Mouse (Mus musculus) hindbrain, embryonic 10.5 days (tissue): Measurements from ENCODE around the gene Mthfd1l. TPM values are rescaled to one million over a fixed set of nuclear protein-coding genes. Genes with fewer than 3 reads are reported as not detected.
A peak's percentile ranks its signal among the peaks of the same experiment; 100 is the strongest.

ENCODE experiments used
- DNase-seq: peaks from one replicate; pipeline ENCODE4 v3.0.0-alpha.2; 2017; ENCODE audit warnings: low spot score
- H3K27ac ChIP-seq: fragments of 300-500 bp; sonication (generic); 2 replicates; pipeline ENCODE4 v1.5.1; 2016; ENCODE audit warnings: mild to moderate bottlenecking, moderate library complexity
- H3K27me3 ChIP-seq: fragments of 300-500 bp; sonication (generic); 2 replicates; pipeline ENCODE4 v1.6.1; 2016; ENCODE audit warnings: mild to moderate bottlenecking; ENCODE audit not compliant: poor library complexity, insufficient read depth, severe bottlenecking
- H3K36me3 ChIP-seq: fragments of 300-500 bp; sonication (generic); 2 replicates; pipeline ENCODE4 v1.6.1; 2016; ENCODE audit warnings: mild to moderate bottlenecking, moderate library complexity
- H3K4me1 ChIP-seq: fragments of 300-500 bp; sonication (generic); replicated peaks from 2 replicates; pipeline ENCODE4 v1.6.1; 2016; ENCODE audit warnings: mild to moderate bottlenecking
- H3K4me3 ChIP-seq: fragments of 300-500 bp; sonication (generic); 2 replicates; pipeline ENCODE4 v1.5.1; 2016; ENCODE audit warnings: mild to moderate bottlenecking, moderate library complexity
- H3K9me3 ChIP-seq: fragments of 300-500 bp; sonication (generic); 2 replicates; pipeline ENCODE4 v1.6.1; 2016; ENCODE audit warnings: mild to moderate bottlenecking, moderate library complexity
- WGBS: fragments of 180-500 bp; shearing (Covaris S2); methylation state at CpG from one replicate; pipeline ENCODE4 v1.1.7; 2016; 5-methylcytosine and 5-hydroxymethylcytosine counted together
- polyA plus RNA-seq: library from polyadenylated mRNA; unstranded; fragments of >200 nt; fragmentation: Nextera tagmentation; extraction: Ambion mirVana; gene quantifications from 2 replicates; pipeline ENCODE4 v1.2.1, GENCODE M21; 2016

Mthfd1l gene
- polyA plus RNA-seq: 14.0 and 22.9 TPM in 2 replicates

DNA sequence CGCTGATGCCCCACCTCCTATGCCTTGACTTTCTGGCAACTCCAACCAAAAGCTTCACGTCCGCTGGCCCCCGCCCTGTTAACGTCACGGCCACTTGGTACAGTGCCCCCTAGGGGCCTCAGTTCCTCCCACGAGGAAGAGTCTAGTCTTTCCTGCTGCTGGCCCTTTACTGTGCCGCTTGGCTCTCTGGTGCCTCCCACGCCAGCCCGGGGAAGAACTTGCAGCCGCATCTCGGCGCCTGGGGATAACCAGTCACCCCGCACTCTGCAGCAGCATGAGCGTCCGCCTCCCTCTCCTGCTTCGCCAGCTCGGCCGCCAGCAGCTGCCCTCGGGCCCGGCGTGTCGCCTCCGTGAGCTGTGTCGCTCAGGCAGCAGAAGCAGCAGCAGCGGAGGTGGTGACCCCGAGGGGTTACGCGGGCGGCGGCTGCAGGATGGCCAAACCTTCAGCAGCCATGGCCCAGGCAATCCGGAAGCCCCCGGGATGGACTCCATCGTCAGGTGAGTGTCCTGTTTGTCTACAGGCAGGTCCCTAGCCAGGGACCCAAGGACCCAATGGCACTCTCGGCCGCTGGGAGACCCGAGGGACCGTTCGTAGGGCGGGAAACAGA is at the start of gene Mthfd1l:
Gene Mthfd1l, plus strand, starts transcription at position 138 of the 608 bp plus-strand sequence.
- Histone ChIP-seq H3K27me3 (no peaks in the 10 kb centered on the region), H3K27ac (peak within 1 kb of the TSS; percentile 96), H3K36me3 (no peaks in the 10 kb centered on the region), H3K4me3 (peak within 1 kb of the TSS; percentile 76), H3K4me1 (peaks cover 29% of the 10 kb centered on the region), H3K9me3 (no peaks in the 10 kb centered on the region)
- under 1% methylated on average over 40 of the region's 40 CpGs for WGBS
- peak; percentile 88 for DNase-seq

DNA sequence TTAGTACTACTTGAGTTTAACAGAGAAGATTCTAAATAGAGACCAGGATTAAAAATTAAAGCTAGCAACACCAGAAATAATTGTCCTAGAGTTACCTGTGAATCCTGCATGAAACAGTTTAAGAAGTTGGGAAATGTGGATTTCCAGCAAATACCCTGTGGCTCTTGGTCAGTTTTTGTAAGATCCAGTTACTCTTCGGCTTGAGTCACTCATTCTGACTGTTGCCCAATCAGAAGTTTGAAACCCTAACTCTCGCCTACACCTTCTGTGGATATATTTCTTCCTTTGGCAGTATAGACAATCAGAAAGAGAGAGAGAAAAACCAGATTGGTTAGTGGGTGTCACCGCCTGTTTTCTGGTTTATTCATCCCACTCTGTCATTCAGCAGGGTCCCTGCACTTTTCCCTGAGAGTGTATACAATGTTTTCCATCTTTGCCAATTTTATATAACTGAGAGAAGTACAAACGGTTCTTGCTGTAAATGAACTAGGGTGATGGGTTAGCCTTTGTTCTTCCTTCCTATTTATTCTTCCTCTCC is 44.8 kb upstream of the Mthfd1l start:
- no peaks in the 10 kb centered on the region for H3K27me3 ChIP-seq
- 82% methylated on average over 4 of the region's 4 CpGs for WGBS
- 0 out of 2 replicates have a peak, but pooled peaks cover 6% of the 10 kb centered on the region for H3K4me1 ChIP-seq
- H3K36me3 ChIP-seq: peaks cover 15% of the 10 kb centered on the region
- no peak for DNase-seq
- no peak overlapping the region for H3K4me3 ChIP-seq
- H3K9me3 ChIP-seq: no peaks in the 10 kb centered on the region
- no peak overlapping the region for H3K27ac ChIP-seq

DNA sequence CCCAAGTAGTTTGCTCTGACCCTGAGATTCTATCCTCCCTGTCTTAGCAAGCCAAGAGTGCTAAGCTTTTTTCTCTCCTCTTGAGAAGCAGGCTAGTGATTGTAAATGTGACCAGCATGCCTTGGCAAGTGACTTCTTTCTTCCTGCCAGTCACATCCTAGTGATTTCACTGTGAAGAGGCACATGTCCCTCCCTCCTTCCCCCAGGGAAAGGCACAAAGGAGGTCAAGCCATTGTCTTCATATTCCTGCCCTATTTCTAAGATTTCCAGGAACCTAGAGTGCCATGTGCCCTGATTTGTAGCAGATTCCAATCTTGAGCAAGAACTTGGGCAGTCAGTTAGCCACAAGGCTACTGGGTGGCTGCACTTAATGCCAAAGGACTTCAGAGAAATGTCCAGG is 41.1 kb upstream of the Mthfd1l start:
- H3K36me3 ChIP-seq: peaks cover 10% of the 10 kb centered on the region
- no peaks in the 10 kb centered on the region for H3K9me3 ChIP-seq
- H3K27ac ChIP-seq: no peak overlapping the region
- H3K27me3 ChIP-seq: no peaks in the 10 kb centered on the region
- no peak for DNase-seq
- 0 out of 2 replicates have a peak, but pooled peaks cover 6% of the 10 kb centered on the region for H3K4me1 ChIP-seq
- H3K4me3 ChIP-seq: no peak overlapping the region

DNA sequence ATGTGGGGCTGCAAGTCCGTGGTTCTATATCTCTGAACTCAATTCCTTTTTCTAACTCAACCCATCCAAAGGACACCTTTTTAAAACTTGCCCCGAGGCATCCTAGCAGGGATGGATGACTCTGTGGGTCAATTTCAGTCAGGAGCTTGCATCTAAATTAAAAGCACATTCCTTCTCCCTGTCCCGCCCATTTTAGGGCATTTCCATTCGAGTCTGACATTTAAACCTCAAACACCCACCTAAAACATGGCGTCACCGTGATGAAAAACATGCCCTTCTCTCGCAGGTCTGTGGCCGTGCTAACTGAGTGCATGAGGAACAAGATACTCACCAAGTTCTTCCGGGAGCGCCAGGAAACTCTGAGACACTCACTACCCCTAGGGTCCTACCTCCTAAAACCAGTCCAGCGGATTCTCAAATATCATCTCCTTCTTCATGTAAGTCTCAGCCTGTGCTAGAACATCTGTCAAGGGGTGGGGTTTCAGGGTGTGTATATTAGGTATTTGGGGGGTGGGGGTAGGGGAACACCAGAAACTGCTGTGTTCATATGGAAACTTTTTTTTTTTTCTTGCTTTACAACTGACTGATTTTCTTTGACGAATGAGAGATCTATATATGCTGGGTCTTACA is 39.5 kb upstream of the Mthfd1l start:
- Histone ChIP-seq H3K4me1 (0 out of 2 replicates have a peak, but pooled peaks cover 6% of the 10 kb centered on the region), H3K27ac (no peak overlapping the region), H3K27me3 (no peaks in the 10 kb centered on the region), H3K36me3 (peaks cover 16% of the 10 kb centered on the region), H3K9me3 (no peaks in the 10 kb centered on the region), H3K4me3 (no peak overlapping the region)
- DNase-seq: no peak
- 76% methylated on average over 12 of the region's 12 CpGs for WGBS

DNA sequence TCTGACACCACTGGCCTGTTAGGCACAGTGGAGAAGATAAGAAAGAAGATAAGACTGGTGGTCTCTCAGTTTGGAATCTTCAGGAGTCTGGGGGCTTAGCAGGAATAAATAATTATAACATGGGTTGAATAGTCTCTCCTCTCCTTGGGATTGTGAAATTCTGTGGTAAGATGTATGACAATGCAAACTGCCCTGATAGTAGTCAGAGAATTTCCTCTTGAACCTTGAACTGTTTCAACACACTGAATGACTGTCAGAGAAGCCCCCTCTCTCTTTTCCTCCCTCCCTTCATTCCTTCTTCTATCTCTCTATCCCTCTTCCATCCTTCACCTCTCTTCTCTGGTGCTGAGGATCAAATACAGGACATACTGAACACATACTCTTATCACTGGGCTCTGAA is 36.1 kb upstream of the Mthfd1l start:
- no peaks in the 10 kb centered on the region for H3K27me3 ChIP-seq
- H3K4me3 ChIP-seq: no peak overlapping the region
- 0 out of 2 replicates have a peak, but pooled peaks cover 2% of the 10 kb centered on the region for H3K9me3 ChIP-seq
- no peak for DNase-seq
- H3K36me3 ChIP-seq: peaks cover 18% of the 10 kb centered on the region
- H3K4me1 ChIP-seq: peaks cover 17% of the 10 kb centered on the region
- no peak overlapping the region for H3K27ac ChIP-seq

DNA sequence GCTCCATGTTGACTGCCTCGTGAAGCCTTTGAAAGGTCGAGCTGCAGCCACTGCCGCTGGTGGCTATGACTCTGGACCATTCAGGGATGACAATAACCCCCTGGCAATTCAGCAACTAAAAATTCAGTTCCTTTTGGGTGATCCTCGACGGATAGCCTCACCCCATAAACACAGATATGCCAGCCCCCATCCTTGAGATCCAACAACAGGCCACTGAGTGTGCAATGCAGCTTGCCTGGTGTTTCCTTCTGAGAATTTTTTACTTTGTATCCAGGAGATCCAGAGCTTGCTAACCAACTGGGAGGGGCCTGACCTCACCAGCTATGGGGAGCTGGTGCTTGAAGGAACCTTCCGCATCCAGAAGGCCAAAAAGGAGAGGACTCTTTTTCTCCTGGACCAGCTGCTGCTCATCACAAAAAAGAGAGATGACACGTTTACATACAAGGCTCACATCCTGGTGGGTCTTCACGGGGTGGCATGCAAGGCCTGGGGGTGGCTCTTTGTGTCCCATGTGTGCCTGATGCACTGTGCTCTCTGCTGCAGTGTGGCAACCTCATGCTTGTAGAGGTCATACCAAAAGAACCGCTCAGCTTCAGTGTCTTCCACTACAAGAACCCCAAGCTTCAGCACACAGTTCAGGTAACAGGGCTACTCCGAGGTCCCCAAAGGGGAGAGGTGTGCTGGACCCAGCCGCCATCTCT is 32.9 kb upstream of the Mthfd1l start:
- 92% methylated on average over 11 of the region's 11 CpGs for whole genome bisulfite sequencing
- H3K27ac ChIP-seq: 0 out of 2 replicates have a peak overlapping the region, but pooled peaks have one; percentile 75
- peaks cover 18% of the 10 kb centered on the region for H3K36me3 ChIP-seq
- H3K4me3 ChIP-seq: no peak overlapping the region
- DNase-seq: no peak
- H3K27me3 ChIP-seq: no peaks in the 10 kb centered on the region
- H3K4me1 ChIP-seq: peaks cover 21% of the 10 kb centered on the region
- H3K9me3 ChIP-seq: 0 out of 2 replicates have a peak, but pooled peaks cover 2% of the 10 kb centered on the region

DNA sequence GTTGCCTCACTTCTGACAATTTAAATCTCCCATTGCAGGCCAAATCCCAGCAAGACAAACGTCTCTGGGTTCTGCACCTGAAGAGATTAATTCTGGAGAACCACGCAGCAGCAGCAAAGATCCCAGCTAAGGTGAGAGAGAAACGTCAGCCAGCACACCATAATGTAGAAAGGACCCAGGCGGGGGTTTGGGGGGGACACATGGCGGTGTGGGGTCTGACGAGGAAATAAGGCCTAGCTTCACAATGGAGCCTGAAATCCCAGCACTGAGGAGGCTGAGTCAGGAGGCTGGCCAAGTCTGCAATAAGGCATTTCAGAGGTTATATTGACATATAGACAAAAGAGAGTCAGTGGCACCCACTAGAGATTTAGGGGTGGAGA is 32.3 kb upstream of the Mthfd1l start:
- peak overlapping the region; percentile 75; the same call in 1 of the 2 replicates for H3K27ac ChIP-seq
- H3K36me3 ChIP-seq: peaks cover 18% of the 10 kb centered on the region
- 84% methylated on average over 6 of the region's 6 CpGs for WGBS
- H3K4me3 ChIP-seq: no peak overlapping the region
- peaks cover 21% of the 10 kb centered on the region for H3K4me1 ChIP-seq
- H3K9me3 ChIP-seq: 0 out of 2 replicates have a peak, but pooled peaks cover 2% of the 10 kb centered on the region
- H3K27me3 ChIP-seq: no peaks in the 10 kb centered on the region
- DNase-seq: no peak

DNA sequence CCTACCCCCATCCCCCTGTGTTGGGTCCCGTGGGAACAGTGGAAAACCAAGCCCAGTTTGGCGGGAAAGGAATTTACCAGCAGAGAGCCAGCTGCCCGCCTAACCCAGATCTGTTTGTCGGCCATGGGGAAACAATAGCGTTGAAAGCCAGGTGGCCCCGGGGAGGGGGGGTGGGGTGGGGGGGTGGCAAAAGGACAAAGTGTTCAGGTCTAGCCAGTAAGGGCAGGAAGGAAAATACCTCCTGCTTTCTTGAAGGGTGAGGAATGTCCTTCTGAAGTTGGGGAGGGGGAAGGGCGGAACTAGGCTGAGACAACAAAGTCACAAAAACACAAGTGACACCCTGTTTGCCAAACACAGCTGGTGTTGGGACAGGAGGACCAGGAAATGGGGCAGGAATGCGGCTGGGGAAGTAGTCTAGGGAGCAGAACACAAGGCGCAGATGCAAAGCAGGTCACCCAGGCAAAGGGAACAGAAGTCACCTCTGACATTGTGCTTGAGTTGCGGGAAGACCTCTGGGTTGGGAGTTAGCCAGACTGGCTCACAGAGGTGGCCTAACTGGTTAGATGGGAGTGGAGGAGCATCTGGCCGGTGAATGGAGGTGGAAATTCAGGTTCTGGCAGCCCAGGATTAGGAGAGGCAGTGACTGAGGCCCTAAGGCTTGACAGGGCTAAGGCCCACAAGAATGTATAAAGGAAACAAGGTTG is 31.7 kb upstream of the Mthfd1l start:
- Histone ChIP-seq H3K36me3 (peaks cover 19% of the 10 kb centered on the region), H3K27me3 (no peaks in the 10 kb centered on the region), H3K9me3 (0 out of 2 replicates have a peak, but pooled peaks cover 2% of the 10 kb centered on the region), H3K4me3 (no peak overlapping the region), H3K27ac (peak overlapping the region; percentile 75), H3K4me1 (peaks cover 21% of the 10 kb centered on the region)
- WGBS: 21% methylated on average over 11 of the region's 11 CpGs
- peak; percentile 42 for DNase-seq

DNA sequence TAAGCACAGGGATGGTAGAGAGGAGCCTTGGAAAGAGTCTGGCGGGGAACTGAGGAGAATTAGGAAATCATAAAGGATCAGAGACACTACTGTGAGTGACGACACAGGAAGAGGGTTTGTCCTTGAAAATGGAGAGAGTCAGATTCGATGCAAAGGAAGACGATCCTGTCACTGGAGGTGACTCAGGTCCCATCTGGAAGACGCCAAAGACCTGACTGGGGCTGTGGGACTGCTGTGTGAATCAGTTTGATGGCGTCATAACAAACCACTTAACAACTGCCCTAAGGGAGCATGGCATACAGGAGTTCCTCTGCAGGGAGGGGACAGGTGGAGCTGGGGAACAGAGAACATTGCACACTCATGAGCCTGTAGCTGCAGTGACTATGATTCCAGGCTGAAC is 30.6 kb upstream of the Mthfd1l start:
- 67% methylated on average over 6 of the region's 6 CpGs for WGBS
- 0 out of 2 replicates have a peak, but pooled peaks cover 5% of the 10 kb centered on the region for H3K9me3 ChIP-seq
- no peaks in the 10 kb centered on the region for H3K27me3 ChIP-seq
- no peak for DNase-seq
- peak overlapping the region; percentile 40; the same call in 1 of the 2 replicates for H3K27ac ChIP-seq
- peaks cover 21% of the 10 kb centered on the region for H3K4me1 ChIP-seq
- H3K36me3 ChIP-seq: peaks cover 30% of the 10 kb centered on the region
- H3K4me3 ChIP-seq: no peak overlapping the region

DNA sequence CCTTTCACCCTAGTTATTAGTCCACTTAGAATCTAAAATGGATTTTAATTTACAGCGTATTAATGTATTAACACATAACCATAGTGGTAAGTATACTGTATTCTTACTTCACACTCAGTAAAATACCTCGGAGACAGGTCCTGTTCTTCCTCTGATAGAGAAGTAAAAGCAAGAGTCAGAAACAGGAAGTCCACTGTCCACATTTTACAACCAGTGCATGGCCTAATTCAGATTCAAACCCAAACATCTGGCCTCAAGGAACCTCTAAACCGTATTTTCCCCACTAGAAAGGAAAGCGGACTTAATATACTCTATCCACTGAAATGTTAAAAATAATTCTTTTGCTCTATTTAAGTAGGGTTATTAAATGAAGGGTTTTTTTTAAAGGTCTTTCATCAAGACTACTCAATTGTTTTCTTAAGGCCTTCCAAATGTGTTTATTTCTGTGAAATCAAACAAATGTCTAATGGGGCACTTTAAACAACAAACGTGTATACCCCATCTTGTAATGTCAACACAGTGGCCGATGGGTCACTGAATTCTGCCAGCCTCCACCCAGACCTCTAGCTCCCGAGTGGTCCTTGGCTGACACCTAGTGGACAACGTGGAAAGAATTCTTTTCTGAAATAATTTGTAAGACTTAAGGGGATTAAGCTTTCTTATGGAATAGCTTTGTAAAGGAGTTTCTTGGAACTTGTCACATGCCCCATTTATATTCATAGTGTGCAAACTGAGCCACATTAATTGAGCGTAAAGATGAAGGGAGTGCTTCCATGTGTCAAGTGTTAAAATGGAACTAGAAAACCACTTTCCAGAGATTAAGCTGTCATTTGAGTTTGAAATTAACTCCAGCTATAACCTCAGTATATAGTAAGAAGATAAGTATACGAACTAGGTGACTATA is 29.2 kb upstream of the Mthfd1l start:
- H3K9me3 ChIP-seq: 0 out of 2 replicates have a peak, but pooled peaks cover 5% of the 10 kb centered on the region
- no peaks in the 10 kb centered on the region for H3K27me3 ChIP-seq
- H3K4me3 ChIP-seq: no peak overlapping the region
- peak; percentile 69 for DNase-seq
- H3K4me1 ChIP-seq: peaks cover 21% of the 10 kb centered on the region
- WGBS: 36% methylated on average over 10 of the region's 10 CpGs
- no peak overlapping the region for H3K27ac ChIP-seq
- H3K36me3 ChIP-seq: peaks cover 36% of the 10 kb centered on the region

DNA sequence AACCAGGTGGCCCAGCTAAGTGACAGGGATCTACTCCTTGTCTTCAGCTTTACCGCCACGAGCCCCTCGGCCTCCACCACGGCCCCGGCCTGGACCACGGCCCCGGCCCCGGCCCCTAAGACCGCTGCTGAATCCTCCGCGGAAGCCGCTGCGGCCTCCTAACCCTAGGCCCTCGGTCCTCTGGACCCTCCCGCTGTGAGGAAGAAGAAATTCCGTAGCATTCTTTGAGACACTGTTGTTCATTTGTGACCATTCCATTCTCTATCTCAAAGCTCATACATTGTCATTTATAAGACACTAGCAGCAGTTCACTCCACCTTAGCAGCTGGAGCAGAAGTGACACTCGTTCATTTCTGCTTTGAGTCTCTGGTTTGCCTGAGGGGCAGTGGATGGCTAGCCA is 26.0 kb upstream of the Mthfd1l start:
- Histone ChIP-seq H3K9me3 (0 out of 2 replicates have a peak, but pooled peaks cover 2% of the 10 kb centered on the region), H3K4me3 (no peak overlapping the region), H3K4me1 (peaks cover 7% of the 10 kb centered on the region), H3K27me3 (no peaks in the 10 kb centered on the region), H3K27ac (no peak overlapping the region), H3K36me3 (peaks cover 29% of the 10 kb centered on the region)
- DNase-seq: no peak
- WGBS: 94% methylated on average over 17 of the region's 17 CpGs
